Mouse (Mus musculus) adrenal gland, postnatal 4 days (tissue): ENCODE measurements around the gene Dscam. TPM values are rescaled to one million over a fixed set of nuclear protein-coding genes. Genes with fewer than 3 reads are reported as not detected.

Source experiments
- DNase-seq, 2 experiments: peaks; one replicate each; pipeline ENCODE4 v3.0.0; 2021 to 2022; ENCODE audit warnings: low spot score in 2 of 2, mixed read lengths in 2 of 2
- total RNA-seq, 2 experiments: library from RNA; stranded (reverse); gene quantifications; 2 replicates each; pipeline ENCODE4 v1.2.3; 2021

Gene Dscam
- total RNA-seq, 2 experiments from 2014 or later = 0.56 to 0.71 TPM

GRCm38 (mm10) chr16:97110028-97110427 lies 60.5 kb downstream of the Dscam start:
- DNase-seq = no peak

GRCm38 (mm10) chr16:97105266-97105665 lies 65.3 kb downstream of the Dscam start:
- DNase-seq = no peak

- no peak for DNase-seq
Observed at GRCm38 (mm10) chr16:97103046-97103445, 67.5 kb downstream of the Dscam start.

- DNase-seq = no peak
Observed at GRCm38 (mm10) chr16:97100091-97100490, 70.5 kb downstream of the Dscam start.

GRCm38 (mm10) chr16:97098508-97098907 lies 72.0 kb downstream of the Dscam start:
- no peak for DNase-seq

- DNase-seq = no peak
Observed at GRCm38 (mm10) chr16:97096709-97097108, 73.8 kb downstream of the Dscam start.

GRCm38 (mm10) chr16:97095496-97095895 lies 75.1 kb downstream of the Dscam start:
- no peak for DNase-seq

- no peak for DNase-seq
Observed at GRCm38 (mm10) chr16:97089339-97089738, 81.2 kb downstream of the Dscam start.

- DNase-seq = no peak
Observed at GRCm38 (mm10) chr16:97083694-97084093, 86.9 kb downstream of the Dscam start.

GRCm38 (mm10) chr16:97075920-97076572 lies 94.5 kb downstream of the Dscam start:
- DNase-seq = no peak

GRCm38 (mm10) chr16:97075137-97075902 lies 95.2 kb downstream of the Dscam start:
- no peak for DNase-seq

GRCm38 (mm10) chr16:97073847-97074246 lies 96.7 kb downstream of the Dscam start:
- no peak for DNase-seq

- no peak for DNase-seq
Observed at GRCm38 (mm10) chr16:97072624-97073023, 97.9 kb downstream of the Dscam start.

- no peak for DNase-seq
Observed at GRCm38 (mm10) chr16:97066856-97067255, 103.7 kb downstream of the Dscam start.

GRCm38 (mm10) chr16:97062207-97062606 lies 108.3 kb downstream of the Dscam start:
- no peak for DNase-seq

- no peak for DNase-seq
Observed at GRCm38 (mm10) chr16:97061390-97061789, 109.2 kb downstream of the Dscam start.

GRCm38 (mm10) chr16:97060736-97061135 lies 109.8 kb downstream of the Dscam start:
- no peak for DNase-seq

GRCm38 (mm10) chr16:97060276-97060675 lies 110.3 kb downstream of the Dscam start:
- no peak for DNase-seq

- DNase-seq = no peak
Observed at GRCm38 (mm10) chr16:97035271-97035670, 135.3 kb downstream of the Dscam start.

GRCm38 (mm10) chr16:97033540-97034058 lies 137.0 kb downstream of the Dscam start:
- DNase-seq = no peak

- no peak for DNase-seq
Observed at GRCm38 (mm10) chr16:97027701-97028100, 142.9 kb downstream of the Dscam start.

GRCm38 (mm10) chr16:97026803-97027202 lies 143.7 kb downstream of the Dscam start:
- DNase-seq = no peak
